Mouse (Mus musculus): ENCODE data around the gene Palm2.

Gene Palm2

GRCm38 (mm10) chr4:57715849-57716248 is 281.8 kb downstream of the Palm2 start:
- no peak for DNase-seq (ENCODE audit: low spot score)

- no peak for DNase-seq (ENCODE audit: low spot score)
Measured at GRCm38 (mm10) chr4:57716735-57717134, 282.7 kb downstream of the Palm2 start.

- DNase-seq (ENCODE audit: low spot score), result no peak
Measured at GRCm38 (mm10) chr4:57717354-57717753, 283.3 kb downstream of the Palm2 start, which contains the start of gene Akap2. Gene Akap2, plus strand, starts transcription at chr4:57717657.

- DNase-seq (ENCODE audit: low spot score), result no peak
Measured at GRCm38 (mm10) chr4:57719370-57719769, 285.3 kb downstream of the Palm2 start.

GRCm38 (mm10) chr4:57720869-57721361 is 286.9 kb downstream of the Palm2 start:
- no peak for DNase-seq (ENCODE audit: low spot score)

- DNase-seq (ENCODE audit: low spot score), result no peak
Measured at GRCm38 (mm10) chr4:57722296-57722695, 288.2 kb downstream of the Palm2 start.

GRCm38 (mm10) chr4:57723659-57724058 is 289.6 kb downstream of the Palm2 start:
- DNase-seq (ENCODE audit: low spot score), result no peak

GRCm38 (mm10) chr4:57725569-57725968 is 291.5 kb downstream of the Palm2 start:
- DNase-seq (ENCODE audit: low spot score), result no peak

- no peak for DNase-seq (ENCODE audit: low spot score)
Measured at GRCm38 (mm10) chr4:57728611-57729183, 294.6 kb downstream of the Palm2 start.

- DNase-seq (ENCODE audit: low spot score), result no peak
Measured at GRCm38 (mm10) chr4:57730047-57730446, 296.0 kb downstream of the Palm2 start.

GRCm38 (mm10) chr4:57730801-57731598 is 297.0 kb downstream of the Palm2 start:
- DNase-seq (ENCODE audit: low spot score), result no peak

GRCm38 (mm10) chr4:57732351-57732750 is 298.3 kb downstream of the Palm2 start:
- no peak for DNase-seq (ENCODE audit: low spot score)

- no peak for DNase-seq (ENCODE audit: low spot score)
Measured at GRCm38 (mm10) chr4:57733445-57733844, 299.4 kb downstream of the Palm2 start.

- DNase-seq (ENCODE audit: low spot score), result no peak
Measured at GRCm38 (mm10) chr4:57735426-57735825, 301.4 kb downstream of the Palm2 start.

- no peak for DNase-seq (ENCODE audit: low spot score)
Measured at GRCm38 (mm10) chr4:57738856-57739552, 305.0 kb downstream of the Palm2 start.

- no peak for DNase-seq (ENCODE audit: low spot score)
Measured at GRCm38 (mm10) chr4:57743325-57743929, 309.4 kb downstream of the Palm2 start.

GRCm38 (mm10) chr4:57750651-57751050 is 316.6 kb downstream of the Palm2 start:
- DNase-seq (ENCODE audit: low spot score), result no peak

- DNase-seq (ENCODE audit: low spot score), result no peak
Measured at GRCm38 (mm10) chr4:57751054-57751453, 317.0 kb downstream of the Palm2 start.

GRCm38 (mm10) chr4:57751566-57751965 is 317.5 kb downstream of the Palm2 start:
- DNase-seq (ENCODE audit: low spot score), result no peak

- DNase-seq (ENCODE audit: low spot score), result no peak
Measured at GRCm38 (mm10) chr4:57755085-57755484, 321.0 kb downstream of the Palm2 start.

- no peak for DNase-seq (ENCODE audit: low spot score)
Measured at GRCm38 (mm10) chr4:57757997-57758396, 323.9 kb downstream of the Palm2 start.

All from urinary bladder, postnatal 10 days (tissue).